Mouse (Mus musculus) kidney, adult 2 months (tissue): ENCODE measurements at regions not wholly inside any gene's neighbourhood (a gene's known extent, or its start where the extent isn't known, plus 50 kb on each side); places are given as distances from the start of the nearest gene placed in this dataset.

ENCODE experiments used
- CTCF ChIP-seq: fragments of 200-500 bp; conservative IDR thresholded peaks from 2 replicates; pipeline ENCODE4 v1.5.1; 2011; ENCODE audit warnings: low read depth, mild to moderate bottlenecking, control low read depth, low read length, moderate library complexity, mixed read lengths; ENCODE audit not compliant: insufficient read depth, insufficient read length
- POLR2A ChIP-seq: fragments of 200-500 bp; IDR thresholded peaks from one replicate; pipeline ENCODE4 v1.6.1; 2011; ENCODE audit warnings: low read depth, low read length, control low read depth

GRCm38 (mm10) chr3:147260958-147261595, 408.9 kb downstream of the Ttll7 start:
- no peak for TF ChIP-seq CTCF
- TF ChIP-seq POLR2A: no peak
